ENCODE assay signal across 17 mouse cellular contexts in the genomic region with DNA sequence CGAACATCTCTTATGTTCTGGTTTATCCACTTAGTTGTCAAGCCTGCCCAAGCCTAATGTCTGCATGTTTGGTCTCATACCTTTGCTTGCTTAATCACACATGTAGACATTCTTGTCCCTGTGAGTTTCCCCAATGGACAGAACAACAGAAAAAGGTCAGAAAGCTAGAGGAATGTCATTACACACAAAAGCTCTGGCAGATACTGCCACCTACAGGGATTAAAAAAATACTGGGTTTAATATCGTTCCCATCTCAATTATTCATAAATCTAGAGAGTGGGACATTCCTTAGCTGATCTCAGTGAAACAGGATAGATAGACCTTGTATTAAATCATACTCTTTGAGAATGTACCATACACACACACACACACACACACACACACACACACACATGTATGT.
A peak's percentile ranks its signal among the peaks of the same experiment; 100 is the strongest.
DNase-seq lines count a peak whose midpoint lies in the region; ATAC-seq and TF ChIP-seq lines count a peak whose summit lies in the region.
"Had no signal": no experiment of that assay in that cellular context is flagged by ENCODE, and none has a peak within 500 bp of the region (broad histone marks: within the 10 kb centered on the region; RNA-seq: fewer than 3 reads in every experiment).

No protein-coding gene starts in this region.

- peak; percentile 28; the same call in 1 of the 2 replicates for TF ChIP-seq CTCF in forebrain, postnatal 0 days (IDR thresholded peaks at IDR 0.05; ENCODE audit: low read depth)
- peak; percentile 67 for TF ChIP-seq CTCF in layer of hippocampus, adult 2 months (conservative IDR thresholded peaks at IDR 0.05)
- peak; percentile 48 for TF ChIP-seq CTCF in midbrain, postnatal 0 days (IDR thresholded peaks at IDR 0.05)

- no peaks in the 10 kb centered on the region for H3K9me3 ChIP-seq in forebrain, postnatal 0 days (ENCODE audit: low read length)
- H3K9me3 ChIP-seq in forebrain, embryonic 13.5 days (replicated peaks) = no peaks in the 10 kb centered on the region
- no peaks in the 10 kb centered on the region for H3K9me3 ChIP-seq in midbrain, postnatal 0 days (ENCODE audit: low read length)
- H3K9me3 ChIP-seq in midbrain, embryonic 16.5 days (replicated peaks; ENCODE audit: control insufficient read depth, low read length, poor library complexity, severe bottlenecking) = no peaks in the 10 kb centered on the region
- H3K9me3 ChIP-seq: embryonic facial prominence, embryonic 10.5 days; heart, embryonic 13.5 days had no signal

- H3K4me3 ChIP-seq in forebrain, postnatal 0 days (ENCODE audit: low read depth, low read length) = no peak overlapping the region
- no peak overlapping the region for H3K4me3 ChIP-seq in forebrain, embryonic 13.5 days
- H3K4me3 ChIP-seq in layer of hippocampus, adult 2 months = no peak overlapping the region
- no peak overlapping the region for H3K4me3 ChIP-seq in midbrain, postnatal 0 days (ENCODE audit: low read depth, low read length)
- no peak overlapping the region for H3K4me3 ChIP-seq in midbrain, embryonic 16.5 days (ENCODE audit: low read depth, low read length)
- H3K4me3 ChIP-seq: embryonic facial prominence, embryonic 10.5 days; heart, embryonic 13.5 days had no signal

- no peak overlapping the region for H3K27ac ChIP-seq in forebrain, postnatal 0 days (ENCODE audit: low read depth, low read length)
- H3K27ac ChIP-seq in forebrain, embryonic 13.5 days = no peak overlapping the region
- no peak overlapping the region for H3K27ac ChIP-seq in layer of hippocampus, adult 2 months
- H3K27ac ChIP-seq in midbrain, postnatal 0 days (ENCODE audit: low read depth, low read length) = no peak overlapping the region
- H3K27ac ChIP-seq in midbrain, embryonic 16.5 days (ENCODE audit: low read length) = no peak overlapping the region
- H3K27ac ChIP-seq: embryonic facial prominence, embryonic 10.5 days; heart, embryonic 13.5 days had no signal

- no peaks in the 10 kb centered on the region for H3K27me3 ChIP-seq in forebrain, postnatal 0 days (ENCODE audit: insufficient read depth, low read length)
- H3K27me3 ChIP-seq in forebrain, embryonic 13.5 days = no peaks in the 10 kb centered on the region
- no peaks in the 10 kb centered on the region for H3K27me3 ChIP-seq in midbrain, postnatal 0 days (ENCODE audit: insufficient read depth, low read length)
- no peaks in the 10 kb centered on the region for H3K27me3 ChIP-seq in midbrain, embryonic 16.5 days (ENCODE audit: control insufficient read depth, insufficient read depth, low read depth, low read length)
- H3K27me3 ChIP-seq: heart, embryonic 13.5 days had no signal

- H3K4me1 ChIP-seq in forebrain, postnatal 0 days (ENCODE audit: insufficient read depth) = no peaks in the 10 kb centered on the region
- H3K4me1 ChIP-seq in forebrain, embryonic 13.5 days = no peaks in the 10 kb centered on the region
- no peaks in the 10 kb centered on the region for H3K4me1 ChIP-seq in midbrain, postnatal 0 days (ENCODE audit: insufficient read depth, low read length)
- H3K4me1 ChIP-seq in midbrain, embryonic 16.5 days (ENCODE audit: control insufficient read depth, insufficient read depth, low read length) = no peaks in the 10 kb centered on the region
- H3K4me1 ChIP-seq: embryonic facial prominence, embryonic 10.5 days; heart, embryonic 13.5 days had no signal

- ATAC-seq in forebrain, postnatal 0 days = no peak
- no peak for ATAC-seq in forebrain, embryonic 13.5 days
- ATAC-seq in midbrain, postnatal 0 days (ENCODE audit: low FRiP score) = no peak
- ATAC-seq in midbrain, embryonic 16.5 days = no peak
- ATAC-seq: forebrain, embryonic 14.5 days; hindbrain, embryonic 16.5 days had no signal

- 71% methylated on average over 2 of the region's 2 CpGs for WGBS in forebrain, postnatal 0 days
- WGBS in forebrain, embryonic 13.5 days = 79% methylated on average over 2 of the region's 2 CpGs
- WGBS in midbrain, postnatal 0 days = 66% methylated on average over 2 of the region's 2 CpGs
- WGBS in midbrain, embryonic 16.5 days = 75% methylated on average over 2 of the region's 2 CpGs

- DNase-seq in forebrain, postnatal 0 days = no peak
- no peak for DNase-seq in layer of hippocampus, adult 2 months (ENCODE audit: low spot score in 2 of 2)
- DNase-seq in layer of hippocampus, postnatal 36 days = no peak
- DNase-seq in midbrain, postnatal 0 days (ENCODE audit: low spot score) = peak; percentile 15
- peak; percentile 19 for DNase-seq in Muller cell, postnatal 12 days (ENCODE audit: inconsistent ontology term)
- no peak for DNase-seq in right cerebral cortex, postnatal 10 days (ENCODE audit: low spot score in 2 of 2)
- DNase-seq: adrenal gland, postnatal 14 days; cerebellum, adult 18-20 months; gastrocnemius, postnatal 36 days; heart, adult 11 months; heart, postnatal 36 days had no signal

- no peak overlapping the region for H3K9ac ChIP-seq in forebrain, postnatal 0 days
- H3K9ac ChIP-seq in forebrain, embryonic 13.5 days = no peak overlapping the region
- no peak overlapping the region for H3K9ac ChIP-seq in midbrain, postnatal 0 days (replicated peaks; ENCODE audit: low read length, poor library complexity, severe bottlenecking)
- H3K9ac ChIP-seq in midbrain, embryonic 16.5 days (ENCODE audit: low read depth, low read length) = no peak overlapping the region
- H3K9ac ChIP-seq: heart, embryonic 13.5 days had no signal

- no peaks in the 10 kb centered on the region for H3K36me3 ChIP-seq in forebrain, postnatal 0 days (ENCODE audit: insufficient read depth)
- no peaks in the 10 kb centered on the region for H3K36me3 ChIP-seq in forebrain, embryonic 13.5 days (ENCODE audit: poor library complexity, severe bottlenecking)
- no peaks in the 10 kb centered on the region for H3K36me3 ChIP-seq in midbrain, postnatal 0 days (ENCODE audit: insufficient read depth, low read length)
- H3K36me3 ChIP-seq in midbrain, embryonic 16.5 days (ENCODE audit: control insufficient read depth, insufficient read depth, low read length) = no peaks in the 10 kb centered on the region
- H3K36me3 ChIP-seq: embryonic facial prominence, embryonic 10.5 days; heart, embryonic 13.5 days had no signal

- no peak overlapping the region for H3K4me2 ChIP-seq in forebrain, postnatal 0 days (ENCODE audit: low read depth)
- H3K4me2 ChIP-seq in forebrain, embryonic 13.5 days = no peak overlapping the region
- H3K4me2 ChIP-seq in midbrain, postnatal 0 days (ENCODE audit: low read depth, low read length, poor library complexity, severe bottlenecking) = no peak overlapping the region
- no peak overlapping the region for H3K4me2 ChIP-seq in midbrain, embryonic 16.5 days (ENCODE audit: low read length)
- H3K4me2 ChIP-seq: heart, embryonic 13.5 days had no signal

Comparison
In these comparisons a context has a peak if more than half of its experiments do, and no peak if none do; other contexts are left out.
1. DNase-seq: peak in midbrain, postnatal 0 days (single experiment) and Muller cell, postnatal 12 days (single experiment); none in forebrain, postnatal 0 days (single experiment), layer of hippocampus, adult 2 months (0 of 2), layer of hippocampus, postnatal 36 days (0 of 2) and right cerebral cortex, postnatal 10 days (0 of 2).
2. Peak in every context shown above with its lines, with median percentiles within 50 percentile points of each other: CTCF ChIP-seq.